8 mouse cellular contexts compared by ENCODE assay signal in the genomic region with DNA sequence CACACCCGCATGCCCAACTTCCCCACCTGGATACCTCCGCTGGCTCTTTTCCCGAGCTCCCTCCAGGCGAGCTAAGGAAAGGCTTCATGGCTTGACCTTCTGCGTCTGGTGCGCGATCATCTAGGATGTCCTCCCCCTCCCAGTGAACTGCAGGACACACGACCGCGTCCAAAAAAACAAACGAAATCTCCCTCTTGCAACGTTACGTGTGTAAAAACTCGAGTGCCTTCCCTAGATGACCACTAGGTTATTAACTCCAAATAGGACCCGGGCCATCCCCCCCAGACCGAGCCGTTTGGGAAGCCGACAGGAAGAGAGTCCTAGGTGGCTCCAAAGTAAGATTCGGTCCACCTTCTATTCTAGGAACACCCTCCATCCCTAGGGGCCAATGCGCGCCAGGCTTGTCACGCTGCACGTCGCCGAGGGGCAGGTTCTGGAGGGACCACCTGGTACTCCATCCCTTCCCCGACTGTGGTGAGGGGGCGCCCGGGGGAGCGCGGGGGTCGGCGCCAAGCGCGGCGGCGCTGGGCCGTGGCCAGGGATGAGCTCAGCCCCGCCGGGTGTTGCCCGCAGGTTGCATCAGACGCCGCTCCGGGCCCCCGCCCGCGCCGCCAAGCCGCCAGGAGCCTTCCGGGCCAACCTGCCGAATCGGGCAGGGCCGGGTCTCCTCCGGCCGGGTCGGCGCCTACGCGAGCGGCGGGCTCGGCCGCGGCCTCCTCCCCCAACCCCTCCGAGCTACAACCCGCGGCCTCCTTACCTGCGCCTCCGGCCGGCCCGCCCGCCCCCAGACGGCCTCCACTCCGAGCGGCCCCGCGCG. TPM values are rescaled to one million over a fixed set of nuclear protein-coding genes. Genes with fewer than 3 reads are reported as not detected.
DNase-seq lines count a peak whose midpoint lies in the region; ATAC-seq and TF ChIP-seq lines count a peak whose summit lies in the region.

No protein-coding gene starts in this region.

- H3K4me3 ChIP-seq in spleen, adult 2 months (ENCODE audit: extremely low read depth, insufficient read depth, insufficient read length) = peak overlapping the region; percentile 72
- H3K4me3 ChIP-seq in hindbrain, embryonic 15.5 days = peak overlapping the region; percentile 99
- H3K4me3 ChIP-seq in megakaryocyte, embryonic 14.5 days (replicated peaks) = peak overlapping the region; percentile 94
- peak overlapping the region; percentile 94 for H3K4me3 ChIP-seq in small intestine, adult 2 months (ENCODE audit: low read depth, low read length)

- H3K27ac ChIP-seq in spleen, adult 2 months (ENCODE audit: insufficient read depth, low read length) = peak overlapping the region; percentile 81
- peak overlapping the region; percentile 93 for H3K27ac ChIP-seq in hindbrain, embryonic 15.5 days (replicated peaks)
- H3K27ac ChIP-seq in small intestine, adult 2 months (ENCODE audit: insufficient read depth, low read depth, low read length) = peak overlapping the region; percentile 86

- under 1% methylated on average over 65 of the region's 77 CpGs for WGBS in spleen, adult 2 months
- WGBS in hindbrain, embryonic 15.5 days = under 1% methylated on average over 60 of the region's 77 CpGs
- WGBS in small intestine, adult 2 months = 1% methylated on average over 77 of the region's 77 CpGs

- H3K4me1 ChIP-seq in spleen, adult 2 months (ENCODE audit: control insufficient read depth, insufficient read depth, insufficient read length) = peaks cover 8% of the 10 kb centered on the region; the same call in 1 of the 2 replicates
- H3K4me1 ChIP-seq in hindbrain, embryonic 15.5 days (replicated peaks) = peaks cover 29% of the 10 kb centered on the region
- peaks cover 52% of the 10 kb centered on the region for H3K4me1 ChIP-seq in megakaryocyte, embryonic 14.5 days
- peaks cover 3% of the 10 kb centered on the region; the same call in 1 of the 2 replicates for H3K4me1 ChIP-seq in small intestine, adult 2 months (ENCODE audit: control insufficient read depth, insufficient read depth, insufficient read length, low read length)

- intact Hi-C loops in left cerebral cortex, postnatal 10 days (cut with DNase I) = loop anchor here (10.0 kb wide), 1 partner anchor 59 kb away; a partner anchor contains a TSS

- no peak for TF ChIP-seq CTCF in spleen, adult 2 months (IDR thresholded peaks at IDR 0.05; ENCODE audit: extremely low read depth, insufficient read depth, insufficient read length, insufficient replicate concordance)
- peak; percentile 6; the same call in 1 of the 2 replicates for TF ChIP-seq CTCF in small intestine, adult 2 months (IDR thresholded peaks at IDR 0.05; ENCODE audit: extremely low read depth, insufficient read length, insufficient replicate concordance, low read depth, low read length)

- no peak for TF ChIP-seq POLR2A in spleen, adult 2 months (IDR thresholded peaks at IDR 0.05; ENCODE audit: low read depth, low read length)
- TF ChIP-seq POLR2A in small intestine, adult 2 months (IDR thresholded peaks at IDR 0.05; ENCODE audit: low read depth, low read length) = no peak

- H3K9me3 ChIP-seq in hindbrain, embryonic 15.5 days = no peaks in the 10 kb centered on the region
- peaks cover 13% of the 10 kb centered on the region for H3K9me3 ChIP-seq in megakaryocyte, embryonic 14.5 days

- no peaks in the 10 kb centered on the region for H3K27me3 ChIP-seq in spleen, adult 2 months (ENCODE audit: control insufficient read depth, insufficient read depth, low read length)
- no peaks in the 10 kb centered on the region for H3K27me3 ChIP-seq in hindbrain, embryonic 15.5 days
- no peaks in the 10 kb centered on the region for H3K27me3 ChIP-seq in megakaryocyte, embryonic 14.5 days (replicated peaks)
- H3K27me3 ChIP-seq in small intestine, adult 2 months (ENCODE audit: control insufficient read depth, insufficient read depth, low read length) = no peaks in the 10 kb centered on the region

- peak overlapping the region; percentile 80 for H3K4me2 ChIP-seq in hindbrain, embryonic 15.5 days

- peak overlapping the region; percentile 97 for H3K9ac ChIP-seq in hindbrain, embryonic 15.5 days

- DNase-seq in spleen, adult 2 months (ENCODE audit: low read depth in 1 of 2, low spot score in 2 of 2) = no peak
- DNase-seq in spleen, adult 18-20 months = no peak
- DNase-seq in cerebellum, postnatal 10 days = peak; percentile 82 to 86
- peak; percentile 70 to 72 for DNase-seq in frontal cortex, postnatal 10 days (ENCODE audit: low spot score in 2 of 2)
- DNase-seq in left cerebral cortex, postnatal 10 days (ENCODE audit: extremely low spot score in 1 of 2, low spot score in 2 of 2) = peak; percentile 55 to 85

- ATAC-seq in hindbrain, embryonic 15.5 days (ENCODE audit: low FRiP score, low read depth) = peak; percentile 91

- H3K36me3 ChIP-seq in spleen, adult 2 months (ENCODE audit: control insufficient read depth, insufficient read depth, low read length) = no peaks in the 10 kb centered on the region
- H3K36me3 ChIP-seq in hindbrain, embryonic 15.5 days = no peaks in the 10 kb centered on the region
- peaks cover 22% of the 10 kb centered on the region for H3K36me3 ChIP-seq in megakaryocyte, embryonic 14.5 days (replicated peaks; ENCODE audit: low read length)
- H3K36me3 ChIP-seq in small intestine, adult 2 months (ENCODE audit: control insufficient read depth, insufficient read depth, low read length) = no peaks in the 10 kb centered on the region; the same call in 1 of the 2 replicates

RNA-seq across cellular contexts. Expression of a gene that starts 0.5 kb away (rescaled TPM):
- 4.2 and 4.6 TPM in 2 replicates for polyA plus RNA-seq in spleen, adult 2 months (2012; rRNA removed)
- polyA plus RNA-seq in hindbrain, embryonic 15.5 days (2015; fragmentation: Nextera tagmentation; extraction: Ambion mirVana) = 30.5 and 33.3 TPM in 2 replicates
- 10 to 100 TPM; 24.2 to 25.2 TPM for total RNA-seq in left cerebral cortex, postnatal 10 days (2021)
- polyA plus RNA-seq in megakaryocyte, embryonic 14.5 days (2012; ENCODE audit: insufficient read depth, low replicate concordance) = 1.7 and 12.8 TPM in 2 replicates
- polyA plus RNA-seq in small intestine, adult 2 months (2012; rRNA removed) = 4.3 and 8.0 TPM in 2 replicates

Comparison
In these comparisons a context has a peak if more than half of its experiments do, and no peak if none do; other contexts are left out.
1. DNase-seq: peak in cerebellum, postnatal 10 days (2 of 2), frontal cortex, postnatal 10 days (2 of 2) and left cerebral cortex, postnatal 10 days (2 of 2); none in spleen, adult 2 months (0 of 2) and spleen, adult 18-20 months (0 of 2).
2. Peak in every context shown above with its lines, with median percentiles within 50 percentile points of each other: H3K27ac ChIP-seq and H3K4me3 ChIP-seq.